Mouse (Mus musculus) MEL (cell line): ENCODE measurements around the gene Rcan1.

Source experiments
- CHD2 ChIP-seq: IDR thresholded peaks from 2 replicates; pipeline ENCODE4 v1.6.1; 2011; ENCODE audit warnings: low read length, improper control_type of control experiment
- CTCF ChIP-seq, 3 experiments: IDR thresholded peaks in 2 of 3; conservative IDR thresholded peaks in 1 of 3; 2 replicates each; pipeline ENCODE4 v1.5.1; 2011 to 2012; ENCODE audit warnings: low read length in 3 of 3, low read depth in 2 of 3, mild to moderate bottlenecking in 2 of 3, improper control_type of control experiment in 1 of 3, inconsistent platforms in 1 of 3, mixed read lengths in 1 of 3, moderate library complexity in 1 of 3; ENCODE audit not compliant: control insufficient read depth in 1 of 3, insufficient read depth in 1 of 3, poor library complexity in 1 of 3, severe bottlenecking in 1 of 3
- ELF1 ChIP-seq: IDR thresholded peaks from 2 replicates; pipeline ENCODE4 v1.6.1; 2014; ENCODE audit warnings: low read depth, mild to moderate bottlenecking, inconsistent platforms, low read length, improper control_type of control experiment, moderate library complexity
- EP300 ChIP-seq, 2 experiments: IDR thresholded peaks; 2 replicates each; pipeline ENCODE4 v1.6.1; 2011; ENCODE audit warnings: improper control_type of control experiment in 2 of 2, low read length in 2 of 2, low read depth in 1 of 2, mild to moderate bottlenecking in 1 of 2
- GATA1 ChIP-seq: IDR thresholded peaks from 2 replicates; pipeline ENCODE4 v1.6.1; 2011; ENCODE audit warnings: low read depth, low read length, improper control_type of control experiment
- POLR2A ChIP-seq, 2 experiments: IDR thresholded peaks; 2 replicates each; pipeline ENCODE4 v1.6.1; 2011 to 2012; ENCODE audit warnings: low read length in 2 of 2, mild to moderate bottlenecking in 2 of 2, control low read depth in 1 of 2, improper control_type of control experiment in 1 of 2, low read depth in 1 of 2, moderate library complexity in 1 of 2; ENCODE audit not compliant: control insufficient read depth in 1 of 2, insufficient read depth in 1 of 2, poor library complexity in 1 of 2
- POLR2AphosphoS2 ChIP-seq: IDR thresholded peaks from 2 replicates; pipeline ENCODE4 v1.6.1; 2011; ENCODE audit warnings: low read length, improper control_type of control experiment
- SMC3 ChIP-seq: IDR thresholded peaks from 2 replicates; pipeline ENCODE4 v1.6.1; 2011; ENCODE audit warnings: low read depth, low read length, improper control_type of control experiment
- ZKSCAN1 ChIP-seq: IDR thresholded peaks from 2 replicates; pipeline ENCODE4 v1.6.1; 2012; ENCODE audit warnings: low read depth, mild to moderate bottlenecking, inconsistent platforms, low read length, improper control_type of control experiment, moderate library complexity
- ZMIZ1 ChIP-seq: IDR thresholded peaks from 2 replicates; pipeline ENCODE4 v1.6.1; 2012; ENCODE audit warnings: low read depth, mild to moderate bottlenecking, inconsistent platforms, low read length, improper control_type of control experiment, moderate library complexity

GRCm38 (mm10) chr16:92470706-92471105, at the start of gene Rcan1:
- no peak for TF ChIP-seq SMC3
- no peak for TF ChIP-seq CTCF (IDR thresholded peaks at IDR 0.05 in 2 of 3, conservative IDR thresholded peaks at IDR 0.05 in 1 of 3; ENCODE audit: control insufficient read depth in 1 of 3, insufficient read depth in 1 of 3, low read depth in 2 of 3, low read length in 3 of 3, poor library complexity in 1 of 3, severe bottlenecking in 1 of 3)
- TF ChIP-seq EP300 (IDR thresholded peaks at IDR 0.05; ENCODE audit: low read depth in 1 of 2, low read length in 2 of 2) = no peak
- no peak for TF ChIP-seq POLR2A (IDR thresholded peaks at IDR 0.05; ENCODE audit: control insufficient read depth in 1 of 2, insufficient read depth in 1 of 2, low read depth in 1 of 2, low read length in 2 of 2, poor library complexity in 1 of 2)
- no peak for TF ChIP-seq ZKSCAN1
- no peak for TF ChIP-seq ELF1
- no peak for TF ChIP-seq ZMIZ1
- TF ChIP-seq POLR2AphosphoS2 = no peak
- TF ChIP-seq CHD2 = no peak
- no peak for TF ChIP-seq GATA1
